Mouse (Mus musculus) spleen, postnatal 10 days (tissue): ENCODE measurements around the gene Gm3642.
"Not testable (repeated sequence)": the region's sequence is repeated elsewhere in the genome, so short reads cannot be mapped to it uniquely, and the experiment has no call there.

ENCODE experiments used
- DNase-seq, 2 experiments: peaks; one replicate each; pipeline ENCODE4 v3.0.0; 2021 to 2022; ENCODE audit warnings: low spot score in 2 of 2

Gene Gm3642

GRCm38 (mm10) chr14:6840211-6840610 lies at the start of gene Gm3642:
Gene Gm3642, minus strand, starts transcription at chr14:6840311.
- DNase-seq = not testable (repeated sequence)

GRCm38 (mm10) chr14:6889521-6890012 lies 49.5 kb upstream of the Gm3642 start, which contains the start of gene Gm3667:
Gene Gm3667, minus strand, starts transcription at chr14:6889962.
- DNase-seq = not testable (repeated sequence)

GRCm38 (mm10) chr14:6888811-6889210 lies 48.7 kb upstream of the Gm3642 start:
- DNase-seq = not testable (repeated sequence)

GRCm38 (mm10) chr14:6823297-6823696 lies 16.8 kb downstream of the Gm3642 start:
- peak in 1 of 2 experiments; percentile 11 for DNase-seq
